Mouse (Mus musculus): ENCODE measurements around the gene Slc3a1. TPM values are rescaled to one million over a fixed set of nuclear protein-coding genes. Genes with fewer than 3 reads are reported as not detected.

Slc3a1 gene
- polyA plus RNA-seq, 1 experiment from 2014 or later: 0.09 TPM

- Histone ChIP-seq H3K27me3 (replicated peaks; ENCODE audit: control insufficient read depth, insufficient read depth, low read length) (no peaks in the 10 kb centered on the region), H3K4me3 (ENCODE audit: low read length) (no peak overlapping the region; the same call in 1 of the 2 replicates), H3K9ac (ENCODE audit: low read depth, low read length) (no peak overlapping the region), H3K4me2 (ENCODE audit: low read length) (peak overlapping the region; percentile 56), H3K9me3 (ENCODE audit: control insufficient read depth, low read length) (no peaks in the 10 kb centered on the region), H3K36me3 (ENCODE audit: control insufficient read depth, insufficient read depth, low read length) (no peaks in the 10 kb centered on the region), H3K27ac (ENCODE audit: low read depth, low read length) (no peak overlapping the region), H3K4me1 (ENCODE audit: control insufficient read depth, insufficient read depth, low read depth, low read length) (peaks cover 18% of the 10 kb centered on the region)
- 87% methylated on average over 11 of the region's 11 CpGs for WGBS
- no peak for ATAC-seq
Measured at GRCm38 (mm10) chr17:85088401-85088800, 60.2 kb downstream of the Slc3a1 start.

- WGBS: 49% methylated on average over 6 of the region's 6 CpGs
- Histone ChIP-seq H3K4me2 (ENCODE audit: low read length) (peak overlapping the region; percentile 56), H3K4me1 (ENCODE audit: control insufficient read depth, insufficient read depth, low read depth, low read length) (peaks cover 18% of the 10 kb centered on the region), H3K27me3 (replicated peaks; ENCODE audit: control insufficient read depth, insufficient read depth, low read length) (no peaks in the 10 kb centered on the region), H3K36me3 (ENCODE audit: control insufficient read depth, insufficient read depth, low read length) (no peaks in the 10 kb centered on the region), H3K4me3 (ENCODE audit: low read length) (peak overlapping the region; percentile 93), H3K9ac (ENCODE audit: low read depth, low read length) (peak overlapping the region; percentile 45), H3K27ac (ENCODE audit: low read depth, low read length) (peak overlapping the region; percentile 92; the same call in 1 of the 2 replicates), H3K9me3 (ENCODE audit: control insufficient read depth, low read length) (no peaks in the 10 kb centered on the region)
- no peak for ATAC-seq
Measured at GRCm38 (mm10) chr17:85089011-85089410, 60.8 kb downstream of the Slc3a1 start.

GRCm38 (mm10) chr17:85089621-85090020 lies 61.4 kb downstream of the Slc3a1 start:
- Histone ChIP-seq H3K4me3 (ENCODE audit: low read length) (peak overlapping the region; percentile 93), H3K9ac (ENCODE audit: low read depth, low read length) (peak overlapping the region; percentile 91), H3K4me2 (ENCODE audit: low read length) (peak overlapping the region; percentile 56), H3K27me3 (replicated peaks; ENCODE audit: control insufficient read depth, insufficient read depth, low read length) (no peaks in the 10 kb centered on the region), H3K4me1 (ENCODE audit: control insufficient read depth, insufficient read depth, low read depth, low read length) (peaks cover 18% of the 10 kb centered on the region), H3K9me3 (ENCODE audit: control insufficient read depth, low read length) (no peaks in the 10 kb centered on the region), H3K27ac (ENCODE audit: low read depth, low read length) (peak overlapping the region; percentile 92), H3K36me3 (ENCODE audit: control insufficient read depth, insufficient read depth, low read length) (no peaks in the 10 kb centered on the region)
- ATAC-seq: peak; percentile 15
- WGBS: under 1% methylated on average over 16 of the region's 16 CpGs

- peaks cover 18% of the 10 kb centered on the region for H3K4me1 ChIP-seq (ENCODE audit: control insufficient read depth, insufficient read depth, low read depth, low read length)
- peak within 1 kb of the TSS; percentile 93 for H3K4me3 ChIP-seq (ENCODE audit: low read length)
- peak within 1 kb of the TSS; percentile 92 for H3K27ac ChIP-seq (ENCODE audit: low read depth, low read length)
- H3K27me3 ChIP-seq (replicated peaks; ENCODE audit: control insufficient read depth, insufficient read depth, low read length): no peaks in the 10 kb centered on the region
- ATAC-seq: peak; percentile 97
- WGBS: under 1% methylated on average over 57 of the region's 63 CpGs
- H3K9ac ChIP-seq (ENCODE audit: low read depth, low read length): peak within 1 kb of the TSS; percentile 91
- H3K4me2 ChIP-seq (ENCODE audit: low read length): peak within 1 kb of the TSS; percentile 87
- H3K36me3 ChIP-seq (ENCODE audit: control insufficient read depth, insufficient read depth, low read length): no peaks in the 10 kb centered on the region
- no peaks in the 10 kb centered on the region for H3K9me3 ChIP-seq (ENCODE audit: control insufficient read depth, low read length)
Measured at GRCm38 (mm10) chr17:85090120-85091099, 62.2 kb downstream of the Slc3a1 start, which contains the start of the genes Prepl and Camkmt. Gene Prepl (minus strand): TSS chr17:85090241. Gene Camkmt (plus strand): TSS chr17:85090552.

- H3K27me3 ChIP-seq (replicated peaks; ENCODE audit: control insufficient read depth, insufficient read depth, low read length): no peaks in the 10 kb centered on the region
- peak overlapping the region; percentile 87 for H3K4me2 ChIP-seq (ENCODE audit: low read length)
- 92% methylated on average over 6 of the region's 6 CpGs for WGBS
- no peaks in the 10 kb centered on the region for H3K9me3 ChIP-seq (ENCODE audit: control insufficient read depth, low read length)
- H3K4me1 ChIP-seq (ENCODE audit: control insufficient read depth, insufficient read depth, low read depth, low read length): peaks cover 18% of the 10 kb centered on the region
- peaks cover 3% of the 10 kb centered on the region; the same call in 1 of the 2 replicates for H3K36me3 ChIP-seq (ENCODE audit: control insufficient read depth, insufficient read depth, low read length)
- no peak overlapping the region for H3K4me3 ChIP-seq (ENCODE audit: low read length)
- H3K27ac ChIP-seq (ENCODE audit: low read depth, low read length): no peak overlapping the region
- no peak overlapping the region for H3K9ac ChIP-seq (ENCODE audit: low read depth, low read length)
- no peak for ATAC-seq
Measured at GRCm38 (mm10) chr17:85091762-85092161, 63.6 kb downstream of the Slc3a1 start.

- no peak overlapping the region for H3K4me3 ChIP-seq (ENCODE audit: low read length)
- H3K36me3 ChIP-seq (ENCODE audit: control insufficient read depth, insufficient read depth, low read length): peaks cover 28% of the 10 kb centered on the region
- WGBS: 94% methylated on average over 3 of the region's 3 CpGs
- H3K27ac ChIP-seq (ENCODE audit: low read depth, low read length): no peak overlapping the region
- no peak for ATAC-seq
- no peak overlapping the region for H3K9ac ChIP-seq (ENCODE audit: low read depth, low read length)
- no peaks in the 10 kb centered on the region for H3K27me3 ChIP-seq (replicated peaks; ENCODE audit: control insufficient read depth, insufficient read depth, low read length)
- peaks cover 14% of the 10 kb centered on the region for H3K9me3 ChIP-seq (ENCODE audit: control insufficient read depth, low read length)
- H3K4me1 ChIP-seq (ENCODE audit: control insufficient read depth, insufficient read depth, low read depth, low read length): peaks cover 3% of the 10 kb centered on the region
- H3K4me2 ChIP-seq (ENCODE audit: low read length): no peak overlapping the region
Measured at GRCm38 (mm10) chr17:85096396-85096795, 68.2 kb downstream of the Slc3a1 start.

- Histone ChIP-seq H3K27me3 (replicated peaks; ENCODE audit: control insufficient read depth, insufficient read depth, low read length) (no peaks in the 10 kb centered on the region), H3K4me1 (ENCODE audit: control insufficient read depth, insufficient read depth, low read depth, low read length) (no peaks in the 10 kb centered on the region), H3K27ac (ENCODE audit: low read depth, low read length) (no peak overlapping the region), H3K9ac (ENCODE audit: low read depth, low read length) (no peak overlapping the region), H3K4me3 (ENCODE audit: low read length) (no peak overlapping the region), H3K36me3 (ENCODE audit: control insufficient read depth, insufficient read depth, low read length) (peaks cover 28% of the 10 kb centered on the region), H3K4me2 (ENCODE audit: low read length) (no peak overlapping the region), H3K9me3 (ENCODE audit: control insufficient read depth, low read length) (peaks cover 14% of the 10 kb centered on the region)
- 96% methylated on average over 7 of the region's 7 CpGs for WGBS
- ATAC-seq: no peak
Measured at GRCm38 (mm10) chr17:85098677-85099323, 70.6 kb downstream of the Slc3a1 start.

- Histone ChIP-seq H3K36me3 (ENCODE audit: control insufficient read depth, insufficient read depth, low read length) (peaks cover 28% of the 10 kb centered on the region), H3K27me3 (replicated peaks; ENCODE audit: control insufficient read depth, insufficient read depth, low read length) (no peaks in the 10 kb centered on the region), H3K4me1 (ENCODE audit: control insufficient read depth, insufficient read depth, low read depth, low read length) (no peaks in the 10 kb centered on the region), H3K27ac (ENCODE audit: low read depth, low read length) (no peak overlapping the region), H3K4me3 (ENCODE audit: low read length) (no peak overlapping the region), H3K4me2 (ENCODE audit: low read length) (no peak overlapping the region), H3K9ac (ENCODE audit: low read depth, low read length) (no peak overlapping the region), H3K9me3 (ENCODE audit: control insufficient read depth, low read length) (peaks cover 14% of the 10 kb centered on the region)
- no peak for ATAC-seq
- 87% methylated on average over 3 of the region's 3 CpGs for WGBS
Measured at GRCm38 (mm10) chr17:85100232-85100631, 72.1 kb downstream of the Slc3a1 start.

GRCm38 (mm10) chr17:85101751-85102150 lies 73.6 kb downstream of the Slc3a1 start:
- H3K4me1 ChIP-seq (ENCODE audit: control insufficient read depth, insufficient read depth, low read depth, low read length): no peaks in the 10 kb centered on the region
- no peak overlapping the region for H3K4me3 ChIP-seq (ENCODE audit: low read length)
- H3K27me3 ChIP-seq (replicated peaks; ENCODE audit: control insufficient read depth, insufficient read depth, low read length): no peaks in the 10 kb centered on the region
- 31% methylated on average over 7 of the region's 7 CpGs for WGBS
- H3K9me3 ChIP-seq (ENCODE audit: control insufficient read depth, low read length): peaks cover 14% of the 10 kb centered on the region
- no peak overlapping the region for H3K27ac ChIP-seq (ENCODE audit: low read depth, low read length)
- H3K36me3 ChIP-seq (ENCODE audit: control insufficient read depth, insufficient read depth, low read length): peaks cover 25% of the 10 kb centered on the region
- no peak overlapping the region for H3K9ac ChIP-seq (ENCODE audit: low read depth, low read length)
- peak; percentile 27; the same call in 1 of the 2 replicates for ATAC-seq
- H3K4me2 ChIP-seq (ENCODE audit: low read length): no peak overlapping the region

All from hindbrain, embryonic 16.5 days (tissue).